Mouse (Mus musculus) heart, embryonic 15.5 days (tissue): ENCODE results near the gene Ubtd1. TPM values are rescaled to one million over a fixed set of nuclear protein-coding genes. Genes with fewer than 3 reads are reported as not detected.
A peak's percentile ranks its signal among the peaks of the same experiment; 100 is the strongest.

Source experiments
- ATAC-seq: fragments of 200-750 bp; cut with Nextera tagmentation; replicated peaks from 2 replicates; pipeline ENCODE4 v1.8.0; 2017; ENCODE audit warnings: low read depth, moderate TSS enrichment; ENCODE audit not compliant: insufficient number of reproducible peaks, insufficient read depth, low FRiP score
- H3K27ac ChIP-seq: fragments of 300-500 bp; sonication (generic); 2 replicates; pipeline ENCODE4 v1.5.1; 2015; ENCODE audit warnings: mild to moderate bottlenecking, inconsistent platforms
- H3K27me3 ChIP-seq: fragments of 300-500 bp; sonication (generic); 2 replicates; pipeline ENCODE4 v1.6.1; 2015; ENCODE audit warnings: inconsistent platforms
- H3K36me3 ChIP-seq: fragments of 300-500 bp; sonication (generic); 2 replicates; pipeline ENCODE4 v1.6.1; 2015; ENCODE audit warnings: mild to moderate bottlenecking, inconsistent platforms
- H3K4me1 ChIP-seq: fragments of 300-500 bp; sonication (generic); replicated peaks from 2 replicates; pipeline ENCODE4 v1.6.1; 2015; ENCODE audit warnings: inconsistent platforms
- H3K4me2 ChIP-seq: fragments of 300-500 bp; sonication (generic); 2 replicates; pipeline ENCODE4 v1.6.1; 2015; ENCODE audit warnings: inconsistent platforms, mild to moderate bottlenecking, moderate library complexity
- H3K4me3 ChIP-seq: fragments of 300-500 bp; sonication (generic); 2 replicates; pipeline ENCODE4 v1.5.1; 2015; ENCODE audit warnings: mild to moderate bottlenecking, inconsistent platforms
- H3K9ac ChIP-seq: fragments of 300-500 bp; sonication (generic); 2 replicates; pipeline ENCODE4 v1.6.1; 2015; ENCODE audit warnings: mild to moderate bottlenecking, inconsistent platforms
- H3K9me3 ChIP-seq: fragments of 300-500 bp; sonication (generic); replicated peaks from 2 replicates; pipeline ENCODE4 v1.6.1; 2016; ENCODE audit warnings: inconsistent platforms
- WGBS: fragments of 180-500 bp; shearing (Covaris S2); methylation state at CpG from one replicate; pipeline ENCODE4 v1.1.7; 2015; ENCODE audit warnings: mixed read lengths; 5-methylcytosine and 5-hydroxymethylcytosine counted together
- polyA plus RNA-seq: library from polyadenylated mRNA; unstranded; fragments of >200 nt; fragmentation: Nextera tagmentation; extraction: Ambion mirVana; gene quantifications from 2 replicates; pipeline ENCODE4 v1.2.1, GENCODE M21; 2015

Gene Ubtd1
- polyA plus RNA-seq, 1 experiment from 2014 or later = 14.6 TPM

DNA sequence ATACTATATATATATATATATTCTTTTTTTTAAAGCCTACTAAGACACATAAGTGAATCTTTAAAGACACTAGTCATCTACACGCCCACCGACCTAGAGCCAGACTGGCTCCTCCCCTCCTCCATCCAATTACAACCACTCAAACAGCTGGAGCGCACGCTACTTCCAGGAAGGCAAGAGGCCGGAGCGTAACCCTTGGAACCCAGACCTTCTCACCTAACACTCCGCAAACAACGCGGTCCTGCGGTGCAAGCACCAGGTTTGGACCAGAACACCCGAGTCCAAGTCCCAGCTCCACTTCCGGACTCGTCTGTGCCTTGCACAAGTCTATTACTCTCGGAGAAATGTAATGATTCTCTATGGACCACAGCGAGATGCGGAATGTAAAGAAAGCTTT is 1.1 kb upstream of the Ubtd1 start:
- no peak for ATAC-seq
- no peaks in the 10 kb centered on the region for H3K36me3 ChIP-seq
- no peaks in the 10 kb centered on the region for H3K9me3 ChIP-seq
- H3K4me3 ChIP-seq = peak overlapping the region; percentile 67
- peaks cover 23% of the 10 kb centered on the region for H3K4me1 ChIP-seq
- H3K27me3 ChIP-seq = no peaks in the 10 kb centered on the region
- H3K9ac ChIP-seq = peak overlapping the region; percentile 69
- H3K27ac ChIP-seq = peak overlapping the region; percentile 95
- under 1% methylated on average over 16 of the region's 16 CpGs for WGBS
- H3K4me2 ChIP-seq = peak overlapping the region; percentile 88

DNA sequence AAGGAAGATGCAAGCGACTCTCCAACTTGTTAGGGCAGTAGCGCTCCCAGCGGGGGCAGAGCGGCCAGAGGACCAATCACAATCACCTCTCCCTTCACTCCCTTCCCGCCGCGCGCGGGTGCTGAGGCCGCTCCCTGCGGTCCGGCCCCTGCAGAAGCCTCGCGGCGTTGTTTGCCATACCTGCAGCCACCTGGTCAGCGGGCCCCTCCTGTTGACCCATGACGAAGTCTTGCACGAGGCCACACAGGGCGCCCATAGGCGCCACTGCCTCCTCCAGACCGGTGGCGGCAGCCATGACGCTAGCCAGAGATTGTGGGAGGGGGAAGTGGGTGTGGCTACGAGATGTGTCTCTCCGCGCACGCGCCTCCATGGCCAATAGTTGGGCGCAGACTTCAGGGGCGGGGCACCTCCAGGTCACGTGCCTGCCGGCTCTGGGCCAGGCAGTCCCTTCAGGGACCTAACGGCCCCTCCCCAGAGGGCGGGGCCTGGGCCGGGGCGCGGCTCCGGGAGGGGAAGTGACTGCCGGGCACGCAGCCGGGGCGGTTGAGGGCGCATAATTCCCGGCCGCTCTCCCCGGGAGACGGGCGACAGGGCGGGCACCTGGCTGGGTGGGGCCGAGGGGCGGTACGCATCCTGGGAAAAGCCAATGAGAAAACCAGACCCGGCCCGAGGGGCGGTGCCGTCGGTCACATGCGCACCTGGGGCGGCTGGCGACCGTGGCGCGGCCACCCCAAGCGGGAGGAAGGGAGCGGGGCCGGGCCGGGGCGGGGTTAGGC is 556 bp upstream of the Ubtd1 start, which contains the start of gene Mms19:
Gene Mms19, minus strand, starts transcription at position 339 of the 776 bp plus-strand sequence.
- peak within 1 kb of the TSS; percentile 95 for H3K27ac ChIP-seq
- peak within 1 kb of the TSS; percentile 67 for H3K4me3 ChIP-seq
- peak; percentile 95 for ATAC-seq
- H3K9me3 ChIP-seq = no peaks in the 10 kb centered on the region
- 1% methylated on average over 64 of the region's 68 CpGs for WGBS
- H3K4me2 ChIP-seq = peak within 1 kb of the TSS; percentile 89
- no peaks in the 10 kb centered on the region for H3K36me3 ChIP-seq
- H3K9ac ChIP-seq = peak within 1 kb of the TSS; percentile 93
- H3K27me3 ChIP-seq = no peaks in the 10 kb centered on the region
- peaks cover 23% of the 10 kb centered on the region for H3K4me1 ChIP-seq

DNA sequence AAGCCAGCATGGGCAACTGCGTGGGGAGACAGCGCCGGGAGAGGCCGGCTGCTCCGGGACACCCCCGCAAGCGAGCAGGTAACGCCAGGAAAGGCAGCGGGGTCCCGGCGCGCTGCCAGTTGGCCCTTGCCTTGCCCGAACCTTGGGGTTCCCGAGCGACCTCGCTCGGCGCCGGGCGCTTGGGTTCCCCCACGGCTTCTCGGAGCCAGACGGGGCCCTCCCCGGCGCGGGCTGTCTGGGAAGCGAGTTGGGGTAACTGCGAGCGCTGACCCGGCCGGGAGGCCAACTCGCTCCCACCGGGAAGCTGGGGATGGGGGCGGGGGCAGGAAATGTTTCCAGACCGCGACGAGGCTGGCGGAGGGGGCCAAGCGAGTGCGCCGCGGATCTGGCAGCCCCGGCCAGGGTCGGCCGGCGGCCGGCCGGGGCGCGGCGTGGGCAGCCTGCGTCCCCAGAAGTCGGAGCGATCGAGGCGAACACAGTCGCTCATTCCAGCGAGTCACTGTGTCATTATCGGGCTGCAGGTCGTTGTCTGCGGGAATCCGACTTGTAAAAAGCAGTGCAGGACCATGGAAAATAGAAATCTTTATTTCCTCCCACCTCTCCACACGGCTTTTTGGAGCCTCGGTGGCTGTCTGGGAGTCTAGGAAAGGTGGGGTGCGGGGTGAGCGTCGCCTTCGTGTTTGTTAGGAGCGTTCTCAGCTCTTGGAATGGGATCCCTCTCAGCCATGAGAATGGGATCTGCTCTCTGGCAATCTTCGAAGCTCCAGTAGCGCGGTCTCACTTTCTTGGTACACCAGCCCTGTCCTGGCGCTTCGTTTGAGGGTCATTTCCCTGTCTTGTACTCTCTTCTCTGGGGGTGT is 598 bp downstream of the Ubtd1 start:
- peak overlapping the region; percentile 93 for H3K9ac ChIP-seq
- under 1% methylated on average over 74 of the region's 74 CpGs for WGBS
- no peaks in the 10 kb centered on the region for H3K9me3 ChIP-seq
- peak overlapping the region; percentile 95 for H3K27ac ChIP-seq
- H3K4me3 ChIP-seq = peak overlapping the region; percentile 67
- H3K4me1 ChIP-seq = peaks cover 23% of the 10 kb centered on the region
- H3K27me3 ChIP-seq = no peaks in the 10 kb centered on the region
- H3K4me2 ChIP-seq = peak overlapping the region; percentile 89
- no peaks in the 10 kb centered on the region for H3K36me3 ChIP-seq
- no peak for ATAC-seq

DNA sequence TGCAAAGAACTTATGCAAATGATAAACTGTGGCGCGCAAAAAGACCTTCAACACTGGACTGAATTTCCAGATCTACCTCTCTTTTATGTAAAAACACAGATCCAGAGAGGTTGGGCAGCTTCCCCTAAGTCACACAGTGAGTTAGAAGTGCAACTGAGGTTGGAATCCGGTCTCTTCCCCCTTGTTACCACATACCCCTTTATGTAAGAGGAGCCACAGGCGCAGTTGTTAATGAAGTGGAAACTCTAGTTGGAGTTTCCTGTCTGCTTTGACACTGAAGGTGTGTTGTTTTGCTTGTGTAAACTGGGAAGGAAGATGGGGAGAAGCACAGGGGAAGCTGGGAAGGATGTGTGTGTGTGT is 1.2 kb downstream of the Ubtd1 start:
- Histone ChIP-seq H3K4me3 (peak overlapping the region; percentile 67), H3K27ac (peak overlapping the region; percentile 95), H3K4me1 (peaks cover 23% of the 10 kb centered on the region), H3K4me2 (peak overlapping the region; percentile 89), H3K36me3 (no peaks in the 10 kb centered on the region), H3K9me3 (no peaks in the 10 kb centered on the region), H3K27me3 (no peaks in the 10 kb centered on the region), H3K9ac (peak overlapping the region; percentile 93)
- 8% methylated on average over 4 of the region's 4 CpGs for WGBS
- ATAC-seq = no peak

DNA sequence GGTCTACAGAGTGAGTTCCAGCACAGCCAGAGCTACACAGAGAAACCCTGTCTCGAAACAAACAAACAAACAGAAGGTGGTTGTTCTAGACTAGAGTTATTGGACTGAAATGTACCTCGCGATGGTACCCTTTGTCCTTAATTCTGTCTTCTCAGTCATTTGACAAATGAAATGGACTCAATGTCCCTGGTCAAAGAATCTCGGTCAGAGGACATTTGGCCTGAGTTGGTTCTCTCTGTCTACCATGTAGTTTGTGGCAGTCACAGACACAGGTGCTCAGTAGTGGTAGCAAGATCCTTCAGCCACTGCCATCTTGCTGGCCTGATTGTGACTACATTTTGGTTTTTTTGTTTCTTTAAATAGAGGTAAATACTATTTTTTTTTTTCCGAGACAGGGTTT is 4.4 kb downstream of the Ubtd1 start:
- WGBS = 93% methylated on average over 5 of the region's 5 CpGs
- no peaks in the 10 kb centered on the region for H3K27me3 ChIP-seq
- H3K4me2 ChIP-seq = no peak overlapping the region
- H3K4me3 ChIP-seq = no peak overlapping the region
- no peak for ATAC-seq
- H3K9me3 ChIP-seq = no peaks in the 10 kb centered on the region
- H3K4me1 ChIP-seq = peaks cover 17% of the 10 kb centered on the region
- H3K9ac ChIP-seq = no peak overlapping the region
- H3K27ac ChIP-seq = no peak overlapping the region
- H3K36me3 ChIP-seq = no peaks in the 10 kb centered on the region

DNA sequence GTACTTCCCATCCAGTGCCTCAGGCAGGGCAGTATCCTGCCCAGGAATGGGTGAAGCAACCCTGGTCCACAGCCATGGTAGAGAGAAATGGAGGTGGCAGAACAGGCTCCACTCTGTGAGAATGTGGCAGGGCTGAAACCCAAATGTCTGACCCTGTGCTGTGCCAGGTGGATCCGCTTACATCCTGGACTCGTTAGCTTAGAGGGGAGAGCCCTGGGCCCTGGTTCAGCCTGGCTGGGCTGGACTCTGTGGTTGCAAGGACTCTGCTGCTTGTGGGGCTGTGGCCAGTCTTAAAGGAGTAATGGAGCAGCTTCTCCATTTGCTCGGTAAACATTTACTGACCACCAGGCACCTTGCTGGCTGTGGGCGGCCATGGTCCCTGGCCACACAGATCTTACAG is 5.6 kb downstream of the Ubtd1 start:
- peaks cover 23% of the 10 kb centered on the region for H3K4me1 ChIP-seq
- H3K9ac ChIP-seq = no peak overlapping the region
- H3K4me3 ChIP-seq = no peak overlapping the region
- ATAC-seq = no peak
- WGBS = 91% methylated on average over 4 of the region's 4 CpGs
- H3K9me3 ChIP-seq = no peaks in the 10 kb centered on the region
- no peak overlapping the region for H3K4me2 ChIP-seq
- no peaks in the 10 kb centered on the region for H3K27me3 ChIP-seq
- no peak overlapping the region for H3K27ac ChIP-seq
- no peaks in the 10 kb centered on the region for H3K36me3 ChIP-seq

DNA sequence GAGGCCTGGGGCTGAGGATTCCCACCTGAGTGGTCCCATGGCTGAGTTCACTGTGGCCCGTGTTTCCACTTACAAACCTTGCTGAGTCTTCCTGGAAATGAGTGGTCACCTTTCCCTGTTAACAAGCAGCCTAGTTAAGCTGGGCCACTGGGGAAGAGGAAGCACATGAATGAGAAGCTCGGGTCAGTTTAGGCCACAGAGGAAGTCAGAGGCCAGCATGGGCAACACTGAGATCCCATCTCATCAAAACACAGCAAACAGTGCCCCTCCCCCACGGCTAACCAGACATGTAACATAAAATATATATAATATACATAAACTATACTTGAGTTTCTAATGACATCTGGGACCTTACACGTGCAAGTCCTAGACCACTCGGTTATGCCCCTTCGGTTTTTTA is 8.2 kb downstream of the Ubtd1 start:
- Histone ChIP-seq H3K4me3 (no peak overlapping the region), H3K9ac (no peak overlapping the region), H3K4me2 (no peak overlapping the region), H3K36me3 (no peaks in the 10 kb centered on the region), H3K27ac (no peak overlapping the region), H3K27me3 (no peaks in the 10 kb centered on the region), H3K9me3 (no peaks in the 10 kb centered on the region), H3K4me1 (peaks cover 22% of the 10 kb centered on the region)
- no peak for ATAC-seq
- WGBS = 76% methylated on average over 6 of the region's 6 CpGs

DNA sequence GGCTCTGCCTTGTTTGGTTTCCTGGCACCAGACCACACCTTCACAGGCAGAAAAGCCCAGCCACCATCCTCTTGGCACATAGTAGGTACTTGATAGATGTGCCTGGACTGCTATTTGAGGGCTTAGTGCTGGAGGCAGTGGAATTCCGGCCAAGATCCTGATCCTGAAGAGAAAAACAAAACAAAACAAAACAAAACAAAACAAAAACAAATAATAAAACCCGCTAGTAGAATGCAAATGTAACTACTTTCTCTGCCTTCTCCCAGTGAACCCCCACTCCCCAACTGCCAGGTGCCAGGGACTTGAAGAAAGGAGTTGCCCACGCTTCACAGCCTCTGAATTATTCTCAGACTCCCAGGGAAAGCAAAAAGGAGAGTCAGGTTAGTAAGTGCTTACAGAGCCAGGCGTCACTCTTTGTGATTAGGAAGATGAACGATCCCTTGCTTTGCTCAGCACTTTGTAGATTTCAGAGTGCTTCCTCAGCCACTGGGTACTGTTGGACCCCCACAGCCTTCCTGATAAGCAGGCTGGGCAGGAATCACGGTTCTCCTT is 10.4 kb downstream of the Ubtd1 start:
- no peak for ATAC-seq
- no peak overlapping the region for H3K4me2 ChIP-seq
- no peaks in the 10 kb centered on the region for H3K36me3 ChIP-seq
- H3K27ac ChIP-seq = no peak overlapping the region
- H3K27me3 ChIP-seq = no peaks in the 10 kb centered on the region
- no peak overlapping the region for H3K4me3 ChIP-seq
- H3K9me3 ChIP-seq = no peaks in the 10 kb centered on the region
- H3K4me1 ChIP-seq = peaks cover 36% of the 10 kb centered on the region
- 47% methylated on average over 6 of the region's 6 CpGs for WGBS
- no peak overlapping the region for H3K9ac ChIP-seq

DNA sequence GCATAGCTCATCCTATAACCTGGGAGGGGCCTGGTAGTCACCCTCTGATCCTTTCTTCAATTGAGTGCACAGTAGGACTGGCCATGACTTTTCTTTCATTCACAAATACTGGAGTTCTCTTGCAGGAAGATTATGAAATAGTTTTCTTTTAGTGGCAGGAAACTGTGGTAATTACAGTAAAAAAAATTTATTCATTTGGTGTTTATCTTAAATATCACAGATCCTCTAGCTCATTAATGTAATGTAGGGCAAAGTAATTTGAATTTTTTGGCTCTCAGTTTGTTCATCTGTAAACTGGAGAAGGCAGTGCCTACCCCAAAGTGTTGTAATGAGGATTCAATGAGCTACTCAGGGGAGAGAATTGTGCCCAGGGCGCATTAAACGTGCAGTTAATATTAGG is 11.4 kb downstream of the Ubtd1 start:
- no peak overlapping the region for H3K27ac ChIP-seq
- H3K27me3 ChIP-seq = no peaks in the 10 kb centered on the region
- H3K9me3 ChIP-seq = no peaks in the 10 kb centered on the region
- H3K4me1 ChIP-seq = peaks cover 46% of the 10 kb centered on the region
- no peaks in the 10 kb centered on the region for H3K36me3 ChIP-seq
- no peak for ATAC-seq
- no peak overlapping the region for H3K9ac ChIP-seq
- no peak overlapping the region for H3K4me3 ChIP-seq
- WGBS = 77% methylated on average over 2 of the region's 2 CpGs
- no peak overlapping the region for H3K4me2 ChIP-seq

DNA sequence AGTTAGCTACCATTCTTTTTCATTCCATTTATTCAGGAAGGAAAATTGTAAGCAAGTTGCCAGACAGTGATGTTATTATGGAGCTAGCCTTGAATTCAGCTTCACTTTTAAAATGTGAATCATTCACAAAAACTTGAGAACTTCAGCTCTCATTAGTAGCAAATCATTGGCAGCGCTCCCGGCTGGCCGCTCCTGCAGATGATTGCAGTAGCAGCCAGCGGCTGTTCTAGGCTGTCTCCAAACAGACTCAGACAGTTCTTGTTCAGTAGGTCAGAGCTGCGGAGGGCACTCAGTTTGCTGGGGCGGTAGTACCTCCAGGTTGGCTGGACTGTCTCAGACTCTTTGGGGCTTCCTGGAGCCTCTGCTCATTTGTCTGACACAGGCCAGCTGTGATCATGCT is 11.9 kb downstream of the Ubtd1 start:
- H3K9ac ChIP-seq = no peak overlapping the region
- H3K4me2 ChIP-seq = no peak overlapping the region
- H3K4me1 ChIP-seq = peaks cover 49% of the 10 kb centered on the region
- H3K4me3 ChIP-seq = no peak overlapping the region
- 56% methylated on average over 6 of the region's 6 CpGs for WGBS
- H3K36me3 ChIP-seq = no peaks in the 10 kb centered on the region
- no peak for ATAC-seq
- H3K9me3 ChIP-seq = no peaks in the 10 kb centered on the region
- 0 out of 2 replicates have a peak overlapping the region, but pooled peaks have one; percentile 35 for H3K27ac ChIP-seq
- no peaks in the 10 kb centered on the region for H3K27me3 ChIP-seq

DNA sequence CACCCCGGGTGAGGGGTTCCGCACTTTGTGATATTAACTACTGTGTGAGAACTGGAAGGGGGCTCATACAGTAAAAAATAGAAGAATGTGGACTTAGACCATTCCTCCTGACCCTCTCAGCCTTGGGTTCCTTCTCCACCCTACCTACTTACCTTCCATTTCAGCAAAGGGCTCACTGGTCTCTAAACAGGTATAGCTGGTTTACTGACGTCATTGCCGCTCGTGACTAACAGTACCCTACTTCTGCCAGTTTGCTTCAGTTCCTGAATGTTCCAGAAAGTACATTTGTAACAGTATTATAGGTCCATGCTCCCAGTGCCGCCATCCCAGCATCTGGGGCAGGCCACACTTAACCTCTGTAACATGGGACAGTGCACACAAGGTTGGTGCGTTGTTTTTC is 12.5 kb downstream of the Ubtd1 start:
- H3K9me3 ChIP-seq = no peaks in the 10 kb centered on the region
- 0 out of 2 replicates have a peak overlapping the region, but pooled peaks have one; percentile 35 for H3K27ac ChIP-seq
- H3K4me1 ChIP-seq = peaks cover 53% of the 10 kb centered on the region
- no peaks in the 10 kb centered on the region for H3K36me3 ChIP-seq
- WGBS = 88% methylated on average over 7 of the region's 7 CpGs
- H3K4me2 ChIP-seq = no peak overlapping the region
- no peak overlapping the region for H3K9ac ChIP-seq
- no peak overlapping the region for H3K4me3 ChIP-seq
- H3K27me3 ChIP-seq = no peaks in the 10 kb centered on the region
- ATAC-seq = no peak
